Mouse (Mus musculus) stomach, embryonic 16.5 days (tissue): ENCODE measurements around the gene Chrna4. TPM values are rescaled to one million over a fixed set of nuclear protein-coding genes. Genes with fewer than 3 reads are reported as not detected.

Experiments
- ATAC-seq: fragments of 200-750 bp; cut with Nextera tagmentation; 2 replicates; pipeline ENCODE4 v1.8.0; 2017; ENCODE audit warnings: moderate number of reproducible peaks, moderate TSS enrichment; ENCODE audit not compliant: insufficient read depth, low FRiP score
- H3K27ac ChIP-seq: fragments of 300-500 bp; sonication (generic); 2 replicates; pipeline ENCODE4 v1.5.1; 2014; ENCODE audit warnings: low read length
- H3K27me3 ChIP-seq: fragments of 300-500 bp; sonication (generic); 2 replicates; pipeline ENCODE4 v1.6.1; 2014; ENCODE audit warnings: low read length, control low read depth, mixed read lengths; ENCODE audit not compliant: control insufficient read depth, insufficient read depth
- H3K36me3 ChIP-seq: fragments of 300-500 bp; sonication (generic); 2 replicates; pipeline ENCODE4 v1.6.1; 2014; ENCODE audit warnings: low read length; ENCODE audit not compliant: control insufficient read depth, insufficient read depth
- H3K4me1 ChIP-seq: fragments of 300-500 bp; sonication (generic); 2 replicates; pipeline ENCODE4 v1.6.1; 2014; ENCODE audit warnings: low read length, control low read depth, mixed read lengths; ENCODE audit not compliant: control insufficient read depth, insufficient read depth
- H3K4me2 ChIP-seq: fragments of 300-500 bp; sonication (generic); 2 replicates; pipeline ENCODE4 v1.6.1; 2014; ENCODE audit warnings: low read depth, low read length, mixed read lengths
- H3K4me3 ChIP-seq: fragments of 300-500 bp; sonication (generic); replicated peaks from 2 replicates; pipeline ENCODE4 v1.5.1; 2014; ENCODE audit warnings: mild to moderate bottlenecking, low read length
- H3K9ac ChIP-seq: fragments of 300-500 bp; sonication (generic); 2 replicates; pipeline ENCODE4 v1.6.1; 2014; ENCODE audit warnings: low read length
- H3K9me3 ChIP-seq: fragments of 300-500 bp; sonication (generic); replicated peaks from 2 replicates; pipeline ENCODE4 v1.6.1; 2016; ENCODE audit warnings: low read length, control low read depth; ENCODE audit not compliant: control insufficient read depth
- WGBS: fragments of 180-500 bp; shearing (Covaris S2); extraction: QIAGEN DNeasy Blood & Tissue Kit; methylation state at CpG from one replicate; pipeline ENCODE4 v1.1.7; 2014; 5-methylcytosine and 5-hydroxymethylcytosine counted together
- polyA plus RNA-seq: library from polyadenylated mRNA; unstranded; fragments of >200 nt; fragmentation: Nextera tagmentation; extraction: Ambion mirVana; gene quantifications from 2 replicates; pipeline ENCODE4 v1.2.1, GENCODE M21; 2015

Gene Chrna4
- polyA plus RNA-seq, 1 experiment from 2014 or later, result 0.81 TPM

GRCm38 (mm10) chr2:180988948-180989347 is 54.4 kb downstream of the Chrna4 start:
- WGBS, result 75% methylated on average over 1 of the region's 1 CpGs
- peaks cover 5% of the 10 kb centered on the region; the same call in 1 of the 2 replicates for H3K4me1 ChIP-seq
- no peak overlapping the region for H3K27ac ChIP-seq
- H3K27me3 ChIP-seq, result no peaks in the 10 kb centered on the region
- no peaks in the 10 kb centered on the region for H3K9me3 ChIP-seq
- ATAC-seq, result no peak
- H3K4me3 ChIP-seq, result no peak overlapping the region
- H3K4me2 ChIP-seq, result no peak overlapping the region
- H3K36me3 ChIP-seq, result no peaks in the 10 kb centered on the region
- no peak overlapping the region for H3K9ac ChIP-seq

- Histone ChIP-seq H3K27me3 (no peaks in the 10 kb centered on the region), H3K36me3 (no peaks in the 10 kb centered on the region), H3K9me3 (no peaks in the 10 kb centered on the region), H3K27ac (no peak overlapping the region), H3K4me1 (peaks cover 5% of the 10 kb centered on the region; the same call in 1 of the 2 replicates), H3K4me2 (no peak overlapping the region), H3K9ac (no peak overlapping the region), H3K4me3 (no peak overlapping the region)
- no peak for ATAC-seq
- WGBS, result 54% methylated on average over 3 of the region's 3 CpGs
Measured at GRCm38 (mm10) chr2:180988347-180988913, 54.9 kb downstream of the Chrna4 start.

- ATAC-seq, result peak; percentile 64; the same call in 1 of the 2 replicates
- Histone ChIP-seq H3K9ac (no peak overlapping the region), H3K4me2 (0 out of 2 replicates have a peak overlapping the region, but pooled peaks have one; percentile 3), H3K36me3 (no peaks in the 10 kb centered on the region), H3K9me3 (no peaks in the 10 kb centered on the region), H3K4me1 (peaks cover 5% of the 10 kb centered on the region; the same call in 1 of the 2 replicates), H3K27ac (peak overlapping the region; percentile 75), H3K27me3 (no peaks in the 10 kb centered on the region), H3K4me3 (no peak overlapping the region)
- 65% methylated on average over 5 of the region's 5 CpGs for WGBS
Measured at GRCm38 (mm10) chr2:180987432-180988030, 55.8 kb downstream of the Chrna4 start.

GRCm38 (mm10) chr2:180987001-180987400 is 56.3 kb downstream of the Chrna4 start:
- Histone ChIP-seq H3K4me2 (no peak overlapping the region), H3K4me3 (no peak overlapping the region), H3K27me3 (no peaks in the 10 kb centered on the region), H3K9me3 (no peaks in the 10 kb centered on the region), H3K9ac (no peak overlapping the region), H3K27ac (peak overlapping the region; percentile 75), H3K4me1 (peaks cover 5% of the 10 kb centered on the region; the same call in 1 of the 2 replicates), H3K36me3 (0 out of 2 replicates have a peak, but pooled peaks cover 3% of the 10 kb centered on the region)
- WGBS, result 67% methylated on average over 1 of the region's 1 CpGs
- no peak for ATAC-seq

GRCm38 (mm10) chr2:180986449-180986848 is 56.9 kb downstream of the Chrna4 start, which contains the start of gene Col20a1:
TSS of gene Col20a1 (plus strand) at chr2:180986535.
- 63% methylated on average over 2 of the region's 2 CpGs for WGBS
- Histone ChIP-seq H3K4me3 (no peak within 1 kb of the TSS), H3K9ac (no peak within 1 kb of the TSS), H3K4me2 (no peak within 1 kb of the TSS), H3K27ac (peak within 1 kb of the TSS; percentile 75), H3K36me3 (0 out of 2 replicates have a peak, but pooled peaks cover 8% of the 10 kb centered on the region), H3K9me3 (no peaks in the 10 kb centered on the region), H3K27me3 (no peaks in the 10 kb centered on the region), H3K4me1 (peaks cover 5% of the 10 kb centered on the region; the same call in 1 of the 2 replicates)
- no peak for ATAC-seq

- WGBS, result 75% methylated on average over 2 of the region's 2 CpGs
- Histone ChIP-seq H3K4me3 (no peak overlapping the region), H3K4me1 (peaks cover 5% of the 10 kb centered on the region; the same call in 1 of the 2 replicates), H3K27me3 (no peaks in the 10 kb centered on the region), H3K9me3 (no peaks in the 10 kb centered on the region), H3K36me3 (0 out of 2 replicates have a peak, but pooled peaks cover 14% of the 10 kb centered on the region), H3K9ac (no peak overlapping the region), H3K4me2 (no peak overlapping the region), H3K27ac (no peak overlapping the region)
- ATAC-seq, result no peak
Measured at GRCm38 (mm10) chr2:180985635-180986034, 57.7 kb downstream of the Chrna4 start.

- Histone ChIP-seq H3K4me3 (no peak overlapping the region), H3K9ac (no peak overlapping the region), H3K36me3 (peaks cover 29% of the 10 kb centered on the region), H3K9me3 (no peaks in the 10 kb centered on the region), H3K27me3 (no peaks in the 10 kb centered on the region), H3K4me1 (no peaks in the 10 kb centered on the region), H3K27ac (no peak overlapping the region), H3K4me2 (no peak overlapping the region)
- WGBS, result 72% methylated on average over 6 of the region's 6 CpGs
- ATAC-seq, result no peak
Measured at GRCm38 (mm10) chr2:180981133-180981532, 62.2 kb downstream of the Chrna4 start.

Other genes starting within 250 kb of the Chrna4 start
- 10.9 and 11.6 TPM in 2 replicates for gene Ythdf1, start 122.6 kb downstream of the Chrna4 start, polyA plus RNA-seq
- gene Birc7, start 114.5 kb downstream of the Chrna4 start, polyA plus RNA-seq, result 0.15 TPM in 1 of 2 replicates, not detected in the other
- gene Nkain4, start 88.8 kb downstream of the Chrna4 start, polyA plus RNA-seq, result 53.7 and 59.9 TPM in 2 replicates
- gene Arfgap1, start 76.3 kb downstream of the Chrna4 start, polyA plus RNA-seq, result 104 and 108 TPM in 2 replicates
- gene Col20a1, start 57.0 kb downstream of the Chrna4 start, polyA plus RNA-seq, result 0.94 TPM in 2 replicates
- gene Kcnq2, start 91.8 kb upstream of the Chrna4 start, polyA plus RNA-seq, result 1.1 TPM in 2 replicates
- gene Eef1a2, start 113.5 kb upstream of the Chrna4 start, polyA plus RNA-seq, result 0.10 and 0.17 TPM in 2 replicates
- gene Ppdpf, start 143.7 kb upstream of the Chrna4 start, polyA plus RNA-seq, result 220 and 249 TPM in 2 replicates
- 0.56 and 0.70 TPM in 2 replicates for gene Ptk6, start 159.2 kb upstream of the Chrna4 start, polyA plus RNA-seq
- 0.19 and 0.40 TPM in 2 replicates for gene Srms, start 169.6 kb upstream of the Chrna4 start, polyA plus RNA-seq
- 0.23 and 0.52 TPM in 2 replicates for gene Fndc11, start 176.5 kb upstream of the Chrna4 start, polyA plus RNA-seq
- gene Helz2, start 198.5 kb upstream of the Chrna4 start, polyA plus RNA-seq, result 1.9 and 2.8 TPM in 2 replicates
- gene Gmeb2, start 244.5 kb upstream of the Chrna4 start, polyA plus RNA-seq, result 11.8 and 12.5 TPM in 2 replicates